Mouse (Mus musculus): Measurements from ENCODE around the gene Prcp. TPM values are rescaled to one million over a fixed set of nuclear protein-coding genes. Genes with fewer than 3 reads are reported as not detected.
"Not testable (repeated sequence)": the region's sequence is repeated elsewhere in the genome, so short reads cannot be mapped to it uniquely, and the experiment has no call there.

Prcp gene
- polyA plus RNA-seq, 1 experiment from 2014 or later, result 19.1 TPM

- H3K27me3 ChIP-seq, result no peaks in the 10 kb centered on the region
- 33% methylated on average over 4 of the region's 4 CpGs for WGBS
- no peak overlapping the region for H3K27ac ChIP-seq
- H3K36me3 ChIP-seq, result no peaks in the 10 kb centered on the region
- H3K9me3 ChIP-seq (replicated peaks), result no peaks in the 10 kb centered on the region
- peaks cover 2% of the 10 kb centered on the region; the same call in 1 of the 2 replicates for H3K4me1 ChIP-seq (replicated peaks)
- no peak overlapping the region for H3K4me3 ChIP-seq
- no peak overlapping the region for H3K9ac ChIP-seq
- H3K4me2 ChIP-seq, result no peak overlapping the region
- ATAC-seq (replicated peaks; ENCODE audit: insufficient number of reproducible peaks, insufficient read depth, low FRiP score, low read depth), result no peak
Observed at GRCm38 (mm10) chr7:92890618-92891230, 16.5 kb downstream of the Prcp start.

DNA sequence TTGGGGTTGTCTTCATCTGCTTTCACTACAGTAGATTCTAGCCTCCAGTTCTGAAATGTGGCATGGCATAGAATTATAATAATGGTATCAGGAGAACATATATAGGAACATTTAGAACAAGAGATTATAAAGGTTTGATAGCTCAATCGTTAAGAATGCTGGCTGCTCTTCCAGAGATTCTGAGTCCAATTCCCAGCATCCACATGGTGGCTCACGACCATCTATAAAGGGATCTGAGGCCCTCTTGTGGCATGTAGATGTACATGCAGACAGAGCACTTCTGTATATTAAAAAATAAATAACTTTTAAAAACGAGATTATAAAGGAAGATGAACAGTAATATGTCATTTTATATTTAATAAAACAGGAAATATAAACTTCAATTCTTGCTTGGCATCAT is 19.2 kb downstream of the Prcp start:
- Histone ChIP-seq H3K27me3 (no peaks in the 10 kb centered on the region), H3K4me3 (no peak overlapping the region), H3K27ac (no peak overlapping the region), H3K4me2 (no peak overlapping the region), H3K9ac (no peak overlapping the region), H3K4me1 (replicated peaks) (no peaks in the 10 kb centered on the region), H3K36me3 (no peaks in the 10 kb centered on the region), H3K9me3 (replicated peaks) (no peaks in the 10 kb centered on the region)
- 47% methylated on average over 3 of the region's 3 CpGs for WGBS
- ATAC-seq (replicated peaks; ENCODE audit: insufficient number of reproducible peaks, insufficient read depth, low FRiP score, low read depth), result no peak

DNA sequence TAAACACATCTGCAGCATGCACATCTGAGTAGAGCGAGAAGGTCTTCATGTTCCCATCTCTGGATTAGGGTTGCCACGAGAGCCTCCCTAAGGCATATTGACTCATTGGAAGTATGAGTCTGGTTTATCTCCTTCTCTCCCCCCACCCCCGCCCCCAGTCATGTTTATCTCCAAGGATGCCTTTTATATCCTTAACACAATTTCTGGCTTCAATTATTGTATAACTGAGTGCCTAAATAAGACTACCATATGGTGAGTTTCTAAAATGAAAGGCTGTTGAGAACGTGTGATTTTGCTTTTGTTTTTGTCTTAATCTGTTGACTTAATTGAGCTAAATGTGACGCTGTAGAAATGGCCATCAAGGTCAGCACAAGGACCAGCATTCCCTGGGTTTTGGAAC is 21.8 kb downstream of the Prcp start:
- no peak overlapping the region for H3K4me3 ChIP-seq
- H3K4me1 ChIP-seq (replicated peaks), result no peaks in the 10 kb centered on the region
- H3K27ac ChIP-seq, result no peak overlapping the region
- H3K9me3 ChIP-seq (replicated peaks), result no peaks in the 10 kb centered on the region
- no peaks in the 10 kb centered on the region for H3K36me3 ChIP-seq
- H3K4me2 ChIP-seq, result no peak overlapping the region
- no peaks in the 10 kb centered on the region for H3K27me3 ChIP-seq
- no peak overlapping the region for H3K9ac ChIP-seq
- WGBS, result 62% methylated on average over 5 of the region's 5 CpGs
- no peak for ATAC-seq (replicated peaks; ENCODE audit: insufficient number of reproducible peaks, insufficient read depth, low FRiP score, low read depth)

DNA sequence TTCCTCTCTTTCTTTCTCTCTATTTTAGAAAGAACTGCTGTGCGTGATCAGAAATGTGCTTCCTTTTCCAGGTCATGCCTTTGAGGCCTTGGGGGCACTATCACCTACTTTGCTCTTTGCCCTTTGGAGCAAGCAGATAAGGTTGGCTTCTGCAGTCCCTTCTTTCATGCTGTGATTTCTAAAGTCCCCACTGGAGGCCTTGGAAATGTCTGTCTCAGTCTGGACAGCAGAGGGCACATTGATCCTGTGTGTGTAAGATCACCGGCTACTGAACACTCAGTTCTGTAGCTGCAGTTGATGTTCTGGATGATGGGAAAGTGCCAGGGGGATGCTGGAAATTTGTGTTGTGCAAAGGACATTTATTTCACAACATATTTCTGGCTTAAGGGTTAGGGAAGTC is 22.8 kb downstream of the Prcp start:
- Histone ChIP-seq H3K9ac (no peak overlapping the region), H3K27ac (no peak overlapping the region), H3K4me2 (no peak overlapping the region), H3K27me3 (no peaks in the 10 kb centered on the region), H3K9me3 (replicated peaks) (no peaks in the 10 kb centered on the region), H3K36me3 (no peaks in the 10 kb centered on the region), H3K4me1 (replicated peaks) (no peaks in the 10 kb centered on the region), H3K4me3 (no peak overlapping the region)
- 28% methylated on average over 2 of the region's 2 CpGs for WGBS
- ATAC-seq (replicated peaks; ENCODE audit: insufficient number of reproducible peaks, insufficient read depth, low FRiP score, low read depth), result no peak

DNA sequence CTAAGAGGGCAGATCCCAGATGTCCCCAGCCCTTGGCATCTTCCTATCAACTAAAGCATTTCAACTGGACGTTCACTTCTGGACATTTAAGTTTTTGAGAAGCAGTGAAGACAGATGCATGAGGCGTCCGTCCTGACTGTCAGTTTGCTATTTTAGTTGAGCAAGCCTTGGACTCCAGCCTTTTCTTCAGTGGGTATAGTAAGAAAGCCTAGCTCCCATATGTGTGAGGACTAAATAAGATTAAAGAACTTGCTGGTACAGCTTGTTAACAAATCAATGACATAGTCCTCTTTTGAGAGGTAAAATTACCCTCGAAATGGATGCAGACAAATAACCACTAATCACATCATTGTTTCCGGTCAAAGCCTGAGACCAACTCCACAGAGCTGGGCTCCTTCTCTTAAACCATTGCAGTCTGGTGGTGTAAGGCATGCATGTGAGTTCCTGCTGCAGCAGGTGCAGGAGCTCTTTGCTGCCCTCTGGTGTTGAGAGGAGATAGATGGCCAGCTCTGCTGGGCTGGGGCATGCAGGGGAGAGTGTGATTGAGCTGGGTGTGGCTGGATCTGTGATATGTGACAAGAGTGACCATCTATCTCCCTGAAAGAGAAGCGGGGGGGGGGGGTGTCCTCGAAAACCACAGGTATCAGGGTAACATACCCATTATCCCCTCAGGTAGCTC is 29.2 kb downstream of the Prcp start:
- Histone ChIP-seq H3K4me3 (no peak overlapping the region), H3K9ac (no peak overlapping the region), H3K4me2 (no peak overlapping the region), H3K9me3 (replicated peaks) (no peaks in the 10 kb centered on the region), H3K4me1 (replicated peaks) (no peaks in the 10 kb centered on the region), H3K27me3 (no peaks in the 10 kb centered on the region), H3K27ac (no peak overlapping the region), H3K36me3 (no peaks in the 10 kb centered on the region)
- 33% methylated on average over 7 of the region's 7 CpGs for WGBS
- peak; percentile 83; the same call in 1 of the 2 replicates for ATAC-seq (replicated peaks; ENCODE audit: insufficient number of reproducible peaks, insufficient read depth, low FRiP score, low read depth)

DNA sequence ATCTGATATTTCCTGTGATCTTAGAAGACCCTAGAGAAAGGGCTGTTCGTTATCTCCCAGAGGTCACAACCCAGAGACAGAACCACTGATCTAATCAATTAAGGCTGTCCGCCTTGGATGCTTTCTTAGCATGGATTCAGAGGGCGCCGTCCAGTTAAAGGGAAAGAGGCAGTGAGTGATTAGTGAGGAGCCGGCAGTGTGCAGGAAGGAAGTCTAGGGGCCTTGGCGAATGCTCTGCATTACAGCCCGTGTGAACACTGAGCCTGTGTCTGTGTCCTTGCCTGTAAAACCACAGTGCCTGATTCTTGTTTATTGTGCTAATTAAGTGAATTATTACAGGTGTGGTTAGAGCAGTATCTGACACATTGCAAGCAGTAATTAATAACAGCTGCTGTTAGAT is 30.0 kb downstream of the Prcp start:
- H3K9me3 ChIP-seq (replicated peaks); H3K9ac ChIP-seq; H3K4me2 ChIP-seq; H3K36me3 ChIP-seq; H3K27ac ChIP-seq; H3K27me3 ChIP-seq; H3K4me3 ChIP-seq; H3K4me1 ChIP-seq (replicated peaks): not testable (repeated sequence)
- peak; percentile 50; the same call in 1 of the 2 replicates for ATAC-seq (replicated peaks; ENCODE audit: insufficient number of reproducible peaks, insufficient read depth, low FRiP score, low read depth)
- 46% methylated on average over 7 of the region's 7 CpGs for WGBS

GRCm38 (mm10) chr7:92920172-92920856 is 46.0 kb downstream of the Prcp start:
- no peak overlapping the region for H3K27ac ChIP-seq
- H3K4me2 ChIP-seq, result no peak overlapping the region
- no peaks in the 10 kb centered on the region for H3K27me3 ChIP-seq
- no peaks in the 10 kb centered on the region for H3K36me3 ChIP-seq
- no peak overlapping the region for H3K4me3 ChIP-seq
- H3K9me3 ChIP-seq (replicated peaks), result no peaks in the 10 kb centered on the region
- WGBS, result 77% methylated on average over 6 of the region's 6 CpGs
- no peaks in the 10 kb centered on the region for H3K4me1 ChIP-seq (replicated peaks)
- no peak for ATAC-seq (replicated peaks; ENCODE audit: insufficient number of reproducible peaks, insufficient read depth, low FRiP score, low read depth)
- H3K9ac ChIP-seq, result no peak overlapping the region

- Histone ChIP-seq H3K27me3 (no peaks in the 10 kb centered on the region), H3K27ac (no peak overlapping the region), H3K36me3 (no peaks in the 10 kb centered on the region), H3K4me1 (replicated peaks) (no peaks in the 10 kb centered on the region), H3K4me3 (no peak overlapping the region), H3K9ac (no peak overlapping the region), H3K4me2 (no peak overlapping the region), H3K9me3 (replicated peaks) (no peaks in the 10 kb centered on the region)
- 73% methylated on average over 2 of the region's 2 CpGs for WGBS
- ATAC-seq (replicated peaks; ENCODE audit: insufficient number of reproducible peaks, insufficient read depth, low FRiP score, low read depth), result no peak
Observed at GRCm38 (mm10) chr7:92920857-92921172, 46.5 kb downstream of the Prcp start.

GRCm38 (mm10) chr7:92932792-92933191 is 58.5 kb downstream of the Prcp start:
- Histone ChIP-seq H3K4me2 (no peak overlapping the region), H3K9me3 (replicated peaks) (no peaks in the 10 kb centered on the region), H3K36me3 (no peaks in the 10 kb centered on the region), H3K4me3 (no peak overlapping the region), H3K4me1 (replicated peaks) (no peaks in the 10 kb centered on the region), H3K9ac (no peak overlapping the region), H3K27ac (no peak overlapping the region), H3K27me3 (no peaks in the 10 kb centered on the region)
- whole genome bisulfite sequencing, result 78% methylated on average over 8 of the region's 8 CpGs
- ATAC-seq (replicated peaks; ENCODE audit: insufficient number of reproducible peaks, insufficient read depth, low FRiP score, low read depth), result no peak

DNA sequence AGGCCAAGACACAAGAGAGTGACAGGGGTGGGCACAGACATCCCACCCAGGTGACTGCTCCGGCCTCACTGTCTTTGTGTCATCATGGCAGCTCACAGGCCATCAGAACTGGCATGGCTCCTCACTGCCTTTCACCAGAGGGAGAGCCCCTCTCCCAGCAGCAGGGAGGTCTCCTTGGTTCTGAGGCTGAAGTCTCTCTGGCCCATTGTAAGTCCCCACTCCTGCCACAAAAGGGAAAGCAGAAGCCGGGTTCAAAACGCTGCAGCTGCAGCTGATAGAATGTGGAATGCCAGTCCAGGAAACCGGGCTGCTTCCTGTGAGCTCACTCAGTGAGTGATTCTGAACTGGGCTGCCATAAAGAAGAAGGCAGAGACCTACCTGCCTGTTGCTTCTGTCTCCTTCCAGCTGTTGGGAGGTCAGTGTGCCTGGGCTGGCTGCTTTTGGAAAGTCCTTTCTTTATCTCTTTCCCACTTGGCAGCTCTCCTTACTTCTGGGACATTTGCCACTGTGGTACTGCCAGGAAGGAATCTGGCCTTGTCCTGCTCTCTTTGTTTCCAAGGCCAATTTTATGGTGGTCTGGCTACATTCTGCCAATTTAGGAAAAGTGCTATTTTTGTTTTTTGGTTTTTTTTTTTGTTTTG is 59.2 kb downstream of the Prcp start:
- H3K9me3 ChIP-seq (replicated peaks); H3K4me2 ChIP-seq; H3K36me3 ChIP-seq; H3K27me3 ChIP-seq; H3K9ac ChIP-seq; H3K4me1 ChIP-seq (replicated peaks); H3K27ac ChIP-seq; H3K4me3 ChIP-seq: not testable (repeated sequence)
- ATAC-seq (replicated peaks; ENCODE audit: insufficient number of reproducible peaks, insufficient read depth, low FRiP score, low read depth), result peak; percentile 58; the same call in 1 of the 2 replicates
- WGBS, result 47% methylated on average over 4 of the region's 4 CpGs

DNA sequence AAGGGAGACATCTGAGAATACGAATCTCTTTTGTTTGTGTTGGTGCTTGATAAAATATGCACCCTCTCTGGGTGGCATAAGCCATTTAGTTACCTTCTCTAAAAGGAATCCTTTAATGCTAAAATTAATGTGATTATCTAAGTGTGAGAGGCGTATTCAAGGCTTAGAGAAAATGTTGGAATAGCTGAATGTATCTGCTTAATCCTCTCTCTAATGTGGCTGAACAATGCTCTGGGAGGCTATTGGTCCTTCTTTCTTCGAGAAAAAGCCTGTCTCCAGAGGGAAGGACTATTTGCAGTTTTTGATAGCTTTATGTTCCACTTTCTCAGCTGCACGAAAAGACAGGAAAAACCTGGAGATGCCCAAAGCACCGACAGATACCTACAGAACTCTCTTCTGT is 62.5 kb downstream of the Prcp start:
- H3K27me3 ChIP-seq, result no peaks in the 10 kb centered on the region
- H3K9ac ChIP-seq, result no peak overlapping the region
- no peaks in the 10 kb centered on the region for H3K36me3 ChIP-seq
- H3K9me3 ChIP-seq (replicated peaks), result no peaks in the 10 kb centered on the region
- ATAC-seq (replicated peaks; ENCODE audit: insufficient number of reproducible peaks, insufficient read depth, low FRiP score, low read depth), result no peak
- 59% methylated on average over 5 of the region's 5 CpGs for WGBS
- no peaks in the 10 kb centered on the region for H3K4me1 ChIP-seq (replicated peaks)
- H3K4me3 ChIP-seq, result no peak overlapping the region
- H3K4me2 ChIP-seq, result no peak overlapping the region
- H3K27ac ChIP-seq, result no peak overlapping the region

All from heart, embryonic 15.5 days (tissue).